Mouse (Mus musculus) CH12F3 (cell line): ENCODE measurements around the gene Gripap1.
"Not testable (repeated sequence)": the region's sequence is repeated elsewhere in the genome, so short reads cannot be mapped to it uniquely, and the experiment has no call there.

ENCODE experiments used
- in situ Hi-C: fragments of 300-500 bp; cut with MboI; formaldehyde crosslinking; loops from 2 replicates; pipeline ENCODE4 v1.14.3; 2020; ENCODE audit warnings: low sequenced_read_pairs

Gene Gripap1

DNA sequence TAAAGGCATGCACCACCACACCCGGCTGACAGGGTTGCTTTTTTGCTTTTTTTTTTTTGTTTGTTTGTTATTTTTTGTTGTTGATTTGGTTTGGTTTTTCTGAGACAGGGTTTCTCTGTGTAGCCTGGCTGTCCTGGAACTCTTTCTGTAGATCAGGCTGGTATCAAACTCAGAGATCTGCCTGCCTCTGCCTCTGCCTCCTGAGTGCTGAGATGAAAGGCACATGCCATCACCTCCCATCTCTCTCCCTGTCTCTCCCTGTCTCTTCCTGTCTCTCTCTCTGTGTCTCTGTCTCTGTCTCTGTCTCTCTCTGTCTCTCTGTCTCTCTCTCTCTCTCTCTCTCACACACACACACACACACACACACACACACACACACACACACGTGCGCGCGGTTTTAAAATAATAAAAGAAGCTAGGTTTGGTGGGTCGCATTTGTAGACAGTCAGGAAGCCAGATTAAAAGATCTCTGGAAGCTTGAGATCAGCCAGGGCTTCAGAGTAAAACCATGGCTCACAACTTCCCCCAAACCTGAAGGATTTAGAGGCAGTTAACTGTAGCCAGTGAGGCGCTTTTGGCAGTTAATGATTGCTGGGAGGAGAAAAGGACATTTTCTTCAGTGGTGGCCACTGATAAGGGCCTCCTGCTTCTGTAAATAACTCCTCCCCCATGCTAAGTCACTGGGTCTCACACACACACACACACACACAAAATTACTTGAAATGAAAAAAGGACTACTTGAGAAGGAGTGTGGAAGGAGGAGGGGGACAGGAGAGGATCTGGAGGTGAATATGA is 10.9 kb upstream of the Gripap1 start:
- in situ Hi-C loops: no loop called here

DNA sequence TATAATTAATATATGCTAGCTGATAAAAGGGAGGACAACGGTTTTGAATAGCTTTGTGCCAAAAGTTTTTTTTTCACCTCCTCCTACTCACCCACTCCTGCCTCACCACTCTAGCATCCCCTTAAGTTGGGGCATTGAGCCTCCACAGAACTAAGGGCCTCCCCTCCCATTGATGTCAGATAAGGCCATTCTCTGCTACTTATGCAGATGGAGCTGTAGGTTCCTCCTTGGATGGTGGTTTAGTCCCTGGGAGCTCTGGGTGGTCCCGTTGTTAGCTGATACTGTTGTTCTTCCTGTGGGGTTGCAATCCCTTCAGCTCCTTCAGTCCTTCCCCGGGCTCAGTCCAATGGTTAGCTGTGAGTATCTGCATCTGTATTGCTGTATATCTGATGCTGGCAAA is 10.3 kb upstream of the Gripap1 start:
- in situ Hi-C loops: no loop called here

DNA sequence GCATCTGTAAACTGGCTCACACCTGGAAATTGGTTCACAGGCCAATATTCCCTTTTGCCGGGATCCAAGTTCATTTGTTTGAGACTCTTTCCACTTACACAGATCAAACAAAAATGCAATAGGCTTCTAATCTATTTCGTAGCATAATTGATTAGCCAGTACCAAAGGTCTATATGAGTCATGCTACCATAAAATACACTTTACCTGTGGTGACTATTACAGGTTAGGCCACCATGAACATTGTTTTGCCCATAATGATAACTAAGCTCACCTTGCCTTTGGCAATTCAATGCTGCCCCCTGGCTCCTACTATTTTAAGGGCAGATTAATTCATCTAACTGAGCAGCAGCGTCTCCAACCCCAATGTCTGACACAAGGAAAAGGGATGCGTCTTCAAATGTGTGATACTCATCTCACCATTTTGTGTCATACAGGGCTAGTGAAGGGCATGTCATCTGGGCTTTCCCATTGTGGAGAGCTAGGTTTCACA is 6.9 kb upstream of the Gripap1 start:
- in situ Hi-C loops: no loop called here

DNA sequence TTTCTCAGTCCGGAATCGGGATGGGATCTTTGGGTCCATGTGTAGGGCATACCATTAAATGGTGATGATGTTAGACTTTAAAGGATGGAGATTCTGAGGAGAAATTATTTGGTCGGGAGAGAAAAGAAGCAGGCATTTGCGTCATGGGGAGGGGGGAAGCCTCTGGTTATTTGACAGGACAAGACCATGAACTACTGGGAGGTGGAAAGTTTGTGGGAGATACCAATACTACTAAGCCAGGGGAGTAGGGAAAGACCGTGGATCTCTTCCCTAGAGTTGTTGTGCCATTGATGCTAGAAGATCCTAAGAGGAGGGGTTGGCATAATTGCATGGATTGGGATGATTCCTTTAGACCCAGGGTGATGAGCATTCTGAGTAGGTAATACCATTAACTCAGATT is 744 bp downstream of the Gripap1 start:
- in situ Hi-C loops: no loop called here

DNA sequence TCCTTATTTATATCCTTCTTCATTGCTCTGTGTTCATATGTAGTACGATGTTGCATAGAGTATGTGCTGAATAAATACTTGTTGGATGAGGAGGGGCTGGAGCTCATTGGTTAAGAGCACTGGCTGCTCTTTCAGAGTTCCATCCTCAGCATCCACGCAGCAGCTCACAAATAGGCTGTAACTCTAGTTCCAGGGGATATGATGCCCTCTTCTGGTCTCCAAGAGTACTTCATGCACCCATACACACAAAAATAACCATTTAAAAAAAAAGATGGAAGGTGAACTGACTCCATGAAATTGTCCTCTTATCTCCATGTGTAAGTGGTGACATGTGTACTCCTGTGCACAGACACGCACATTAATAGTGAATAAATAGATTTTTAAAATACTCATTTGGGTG is 3.8 kb downstream of the Gripap1 start:
- in situ Hi-C loops: no loop called here

DNA sequence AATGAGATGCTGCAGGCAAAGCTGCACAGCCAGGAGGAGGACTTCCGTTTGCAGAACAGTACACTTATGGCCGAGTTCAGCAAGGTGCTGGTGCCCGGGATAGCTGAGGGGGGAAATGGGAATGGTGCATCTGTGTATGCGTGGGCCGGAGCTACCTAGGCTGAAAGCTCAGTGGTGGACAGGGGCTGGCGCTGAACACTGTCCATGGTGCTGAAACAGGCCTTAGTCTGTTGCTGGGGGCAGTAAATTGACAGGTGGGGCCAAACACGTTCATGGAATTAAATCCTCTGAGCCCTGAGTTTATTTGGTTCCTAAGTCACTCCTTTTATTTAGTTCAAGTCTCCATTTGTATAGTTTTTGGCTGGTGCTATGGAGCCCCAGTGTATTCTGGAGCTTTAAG is 5.5 kb downstream of the Gripap1 start:
- in situ Hi-C loops: no loop called here

DNA sequence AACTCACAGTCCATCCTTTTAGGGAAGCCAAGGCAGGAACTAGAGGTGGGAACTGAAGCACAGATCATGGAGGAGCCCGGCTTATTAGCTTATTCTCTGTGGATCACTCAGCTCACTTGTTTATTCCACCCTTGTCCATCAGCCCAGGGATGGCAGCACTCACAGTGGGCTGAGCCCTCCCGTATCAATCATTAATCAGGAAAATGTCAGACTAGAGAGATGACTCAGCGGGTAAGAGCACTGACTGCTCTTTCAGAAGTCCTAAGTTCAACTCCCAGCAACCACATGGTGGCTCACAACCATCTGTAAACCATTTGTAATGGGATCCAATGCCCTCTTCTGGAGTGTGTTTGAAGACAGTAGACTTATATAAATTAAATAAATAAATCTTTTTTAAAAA is 7.8 kb downstream of the Gripap1 start:
- in situ Hi-C loops: no loop called here

DNA sequence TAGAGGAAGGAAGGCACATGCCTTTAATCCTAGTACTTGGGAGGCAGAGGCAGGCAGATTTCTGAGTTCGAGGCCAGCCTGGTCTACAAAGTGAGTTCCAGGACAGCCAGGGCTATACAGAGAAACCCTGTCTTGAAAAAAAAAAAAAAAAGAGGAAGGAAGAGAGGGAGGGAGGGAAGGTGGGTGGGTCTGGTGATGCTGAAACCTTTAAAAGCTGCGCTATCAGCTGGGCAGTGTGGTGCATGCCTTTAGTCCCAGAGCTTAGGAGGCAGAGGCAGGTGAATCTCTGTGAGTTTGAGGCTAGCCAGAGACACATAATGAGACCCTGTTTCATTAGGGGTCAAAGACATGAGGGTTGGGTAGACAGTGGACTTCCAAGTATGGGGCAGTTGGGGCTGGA is 12.6 kb downstream of the Gripap1 start:
- in situ Hi-C loops: not testable (repeated sequence)

DNA sequence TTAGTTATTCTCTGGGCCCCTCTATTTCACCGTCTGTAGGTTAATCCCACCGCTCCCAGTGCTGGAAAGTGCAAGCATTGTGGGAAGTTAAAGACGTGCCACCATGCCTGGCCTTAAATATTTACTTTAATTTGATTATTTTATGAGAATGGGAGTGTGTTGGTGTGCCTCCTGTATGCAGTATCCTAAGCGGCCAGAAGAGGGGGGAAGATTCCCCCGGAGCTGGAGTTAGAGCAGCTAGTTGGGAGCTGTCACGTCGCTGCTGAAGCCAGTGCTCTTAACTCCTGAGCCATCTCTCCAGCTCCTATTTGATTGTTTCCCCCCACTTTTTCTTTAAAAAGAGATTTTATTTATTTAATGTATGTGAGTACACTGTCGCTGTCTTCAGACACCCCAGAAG is 25.5 kb downstream of the Gripap1 start:
- in situ Hi-C loops: not testable (repeated sequence)

DNA sequence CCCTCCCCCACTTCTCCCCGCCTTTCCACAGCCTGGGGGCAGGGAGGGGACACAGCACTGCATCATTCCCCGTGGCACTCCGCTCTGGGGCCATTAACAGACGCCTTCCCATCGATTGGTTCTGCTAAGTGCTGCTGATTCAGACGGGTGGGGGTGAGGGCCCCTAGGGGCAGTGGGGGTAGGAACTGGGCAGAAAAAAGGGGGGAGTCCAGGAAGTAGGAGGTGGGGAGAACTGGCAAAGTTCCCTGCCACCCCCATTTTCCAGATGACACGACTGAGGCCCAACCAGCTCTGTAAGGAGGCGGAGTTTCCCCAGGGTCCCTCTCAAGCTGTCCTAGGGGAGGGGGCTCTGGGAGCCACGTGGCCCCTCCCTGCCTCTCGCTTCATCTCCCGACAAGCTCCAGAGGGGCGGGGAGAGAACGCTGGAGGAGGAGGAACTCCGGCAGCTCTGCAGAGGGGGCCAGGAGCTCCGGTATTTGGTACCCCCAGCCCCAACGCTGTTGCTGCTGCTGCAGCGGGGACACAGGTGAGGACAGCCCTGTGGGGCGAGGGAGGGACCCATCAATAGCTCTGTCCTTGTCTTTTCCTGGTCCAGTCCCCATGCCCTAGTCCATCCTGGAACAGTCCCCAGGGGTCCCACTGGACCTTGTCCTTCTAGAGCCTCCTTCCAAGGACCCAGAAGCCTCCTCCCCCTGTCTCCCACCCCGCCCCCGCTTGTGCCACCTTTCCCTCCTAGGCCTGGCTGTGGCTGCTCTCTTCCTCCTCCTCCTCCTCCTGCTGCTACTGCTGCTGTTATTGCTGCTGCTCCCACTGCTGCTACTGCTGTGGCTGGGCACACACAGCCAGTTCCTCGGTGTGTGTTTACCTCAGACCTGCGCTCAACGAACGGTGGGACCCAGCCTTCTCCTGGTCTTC is 32.6 kb downstream of the Gripap1 start, which contains the start of gene Kcnd1:
Gene Kcnd1, plus strand, starts transcription at position 425 of the 915 bp plus-strand sequence.
- in situ Hi-C loops: no loop called here

DNA sequence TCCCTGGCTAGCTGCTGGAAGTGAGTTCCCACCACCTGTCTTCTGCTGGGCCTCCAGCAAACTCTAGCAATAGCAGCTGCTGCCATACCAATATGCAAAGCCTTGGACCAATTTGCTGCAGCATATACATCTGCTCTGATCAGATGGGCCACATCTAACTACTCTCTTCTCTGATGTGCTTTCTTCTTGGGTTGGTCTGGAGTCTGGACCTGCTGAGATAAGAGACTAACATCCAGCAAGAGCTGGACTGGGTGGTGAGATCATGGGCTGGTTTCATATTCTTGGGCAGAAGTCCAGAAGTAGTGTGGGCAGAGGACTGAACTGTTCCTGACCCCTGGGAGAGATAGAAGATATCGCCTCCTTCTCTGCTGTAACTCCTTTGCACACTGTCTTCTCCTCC is 47.6 kb downstream of the Gripap1 start:
- in situ Hi-C loops: no loop called here

DNA sequence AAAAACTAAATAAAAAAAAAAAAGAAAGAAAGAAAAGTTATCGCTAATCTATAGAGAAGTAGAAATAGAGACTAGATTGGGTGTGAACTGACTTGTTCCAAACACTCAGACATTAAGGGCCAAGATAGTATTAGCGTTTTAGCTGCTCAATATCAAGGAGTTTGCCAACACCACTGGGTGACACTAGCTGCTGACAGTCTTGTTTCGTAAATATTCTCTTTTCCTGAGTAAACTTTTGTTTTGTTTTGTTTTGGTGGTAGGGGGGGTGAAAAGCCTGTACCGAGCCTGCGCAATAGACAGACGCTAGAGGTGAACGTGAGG is 51.2 kb downstream of the Gripap1 start:
- in situ Hi-C loops: no loop called here

DNA sequence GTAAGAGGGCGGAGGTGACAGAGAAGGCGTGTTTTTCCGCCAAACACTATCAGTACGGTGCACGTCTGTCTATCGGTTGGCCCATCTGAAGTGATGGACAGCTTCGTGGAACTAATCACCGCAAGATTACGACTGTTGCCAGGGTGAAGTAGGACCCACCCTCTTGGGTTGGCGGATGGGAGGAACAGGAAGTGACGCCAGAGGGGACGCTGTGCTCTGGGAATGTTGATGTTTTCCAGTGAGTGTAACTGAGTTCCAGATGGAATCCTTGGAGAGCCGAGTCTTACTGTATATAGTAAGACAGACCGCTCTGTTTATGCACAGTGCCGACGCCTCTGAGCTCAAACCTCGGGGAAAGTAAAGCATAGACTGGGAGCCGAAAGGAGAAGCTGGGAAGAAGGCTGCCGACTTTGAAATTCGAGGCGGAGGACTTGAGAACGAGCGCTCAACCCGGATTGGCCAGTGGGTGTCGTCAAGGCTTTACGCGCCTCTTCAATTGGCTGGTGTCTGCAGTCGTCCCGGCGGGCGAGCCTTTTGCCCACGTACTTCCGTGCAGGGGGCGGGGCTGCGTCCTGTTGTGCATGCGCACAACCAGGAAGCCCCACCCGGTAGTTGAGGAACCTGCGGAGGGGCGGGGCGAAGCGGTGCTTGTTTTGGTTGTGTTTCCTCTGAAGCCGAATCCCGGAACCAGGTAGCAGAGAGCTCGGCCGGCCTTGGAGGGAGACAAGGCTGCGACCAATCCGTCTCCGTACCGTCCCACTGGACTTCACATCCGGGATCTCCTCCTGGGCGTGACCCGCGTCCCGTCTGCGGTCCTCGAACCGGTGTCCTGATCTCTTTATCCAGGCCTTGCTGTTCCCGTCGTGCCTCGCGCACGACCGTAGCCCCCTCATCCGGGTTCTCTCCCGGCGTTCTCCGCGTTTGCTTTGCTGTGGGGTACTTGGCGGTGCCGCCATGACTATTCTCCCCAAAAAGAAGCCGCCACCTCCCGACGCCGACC is 51.9 kb downstream of the Gripap1 start, which contains the start of gene Otud5:
Gene Otud5, plus strand, starts transcription at position 202 of the 1,000 bp plus-strand sequence.
- in situ Hi-C loops: no loop called here

DNA sequence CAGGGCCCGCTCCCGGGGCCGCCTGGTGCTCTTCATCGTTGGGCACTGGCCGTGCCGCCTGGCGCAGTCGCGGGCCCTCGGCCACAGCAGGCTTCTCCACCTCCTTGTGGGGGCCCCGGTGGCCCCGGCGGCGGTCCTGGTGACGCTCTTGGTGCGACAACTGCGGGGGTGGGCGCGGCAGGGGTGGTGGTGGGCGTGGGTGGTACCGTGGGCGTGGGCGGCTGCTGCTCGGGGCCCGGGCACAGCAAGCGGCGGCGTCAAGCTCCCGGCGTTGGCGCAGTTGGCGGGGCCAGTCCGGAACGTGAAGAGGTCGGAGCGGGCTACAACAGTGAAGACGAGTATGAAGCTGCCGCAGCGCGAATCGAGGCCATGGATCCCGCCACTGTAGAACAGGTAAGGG is 52.8 kb downstream of the Gripap1 start:
- in situ Hi-C loops: no loop called here

DNA sequence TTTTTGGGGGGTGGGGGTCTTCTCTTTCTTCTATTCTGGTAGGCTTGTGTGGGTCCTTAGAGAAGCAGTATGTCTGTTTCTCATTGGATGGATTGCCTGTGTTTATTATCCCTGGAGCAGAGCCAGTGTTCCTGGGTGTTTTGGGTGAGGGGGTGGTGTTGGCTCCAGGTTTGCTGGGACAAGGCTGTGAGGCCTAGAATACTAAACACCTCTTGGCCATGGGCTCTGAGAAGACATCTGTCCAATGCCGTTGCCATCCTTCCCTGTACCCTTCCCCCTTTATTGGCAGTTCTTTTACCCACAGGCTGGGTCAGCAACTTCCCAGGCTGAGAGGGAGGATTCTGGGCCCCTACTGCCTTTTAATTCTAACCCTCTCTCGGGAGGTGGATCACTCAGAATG is 58.3 kb downstream of the Gripap1 start:
- in situ Hi-C loops: no loop called here

DNA sequence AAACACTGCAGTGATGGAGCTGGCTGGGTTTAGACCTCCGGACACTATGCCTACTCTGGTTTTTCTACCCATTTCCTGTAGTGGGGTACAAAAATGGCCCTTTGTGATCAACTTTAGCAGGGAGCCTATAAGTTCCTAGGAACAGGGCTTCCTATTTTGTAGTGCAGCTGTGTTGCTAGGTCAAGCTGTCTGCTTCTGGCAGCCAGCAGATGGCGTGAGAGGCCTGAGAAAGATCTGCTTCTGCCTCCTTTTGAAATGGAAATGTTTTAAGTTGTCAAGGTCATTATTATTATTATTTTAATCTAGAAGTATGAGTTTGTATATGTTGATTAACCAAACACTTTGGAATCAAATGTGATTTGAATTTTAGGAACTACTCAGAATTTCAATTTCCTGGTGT is 65.0 kb downstream of the Gripap1 start:
- in situ Hi-C loops: no loop called here

DNA sequence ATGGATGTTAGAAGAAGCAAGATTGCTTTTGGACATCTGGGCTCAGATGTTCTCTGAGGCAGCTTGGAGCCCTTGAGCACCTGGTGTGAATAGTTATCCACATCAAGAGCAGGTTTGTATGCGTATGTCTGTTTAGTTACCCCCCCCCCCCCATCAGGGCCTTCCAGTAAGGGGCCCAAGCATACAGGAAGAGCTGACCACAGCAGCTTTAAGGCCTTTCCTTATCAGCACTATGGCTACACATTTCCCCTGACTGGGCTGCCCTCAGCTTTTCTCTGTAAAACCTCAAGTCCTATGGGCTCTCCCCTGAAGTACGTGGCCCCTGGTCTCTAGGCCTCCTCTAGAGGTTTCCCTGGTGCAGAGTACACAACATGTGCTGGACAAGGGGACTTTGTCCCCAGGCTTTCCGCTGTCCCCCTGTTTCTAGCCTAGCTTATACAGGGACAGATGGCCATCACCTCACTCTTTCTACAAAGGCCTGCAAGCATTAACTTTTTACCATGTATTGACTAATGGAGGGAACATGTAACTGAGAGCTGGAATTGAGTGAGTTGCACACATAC is 69.7 kb downstream of the Gripap1 start:
- in situ Hi-C loops: no loop called here

DNA sequence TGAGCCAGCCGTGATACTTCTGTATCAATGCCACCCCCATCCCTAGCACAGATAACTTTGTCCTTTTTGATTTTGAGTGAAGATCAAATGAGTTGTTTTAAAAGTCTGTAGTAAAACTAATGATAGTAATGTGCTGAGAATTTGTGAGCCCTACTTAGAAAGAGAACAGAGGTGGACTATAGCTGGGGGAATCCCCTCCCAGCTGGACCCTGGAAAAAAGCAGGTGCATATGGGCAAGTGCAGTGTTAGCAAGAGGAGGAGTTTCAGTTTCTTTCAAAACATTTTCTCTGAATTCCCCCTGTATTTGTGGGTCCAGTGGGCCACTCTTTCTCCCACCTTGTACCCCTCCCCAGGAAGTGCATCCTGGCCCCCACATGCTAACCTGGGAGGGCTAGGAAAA is 73.6 kb downstream of the Gripap1 start:
- in situ Hi-C loops: no loop called here

DNA sequence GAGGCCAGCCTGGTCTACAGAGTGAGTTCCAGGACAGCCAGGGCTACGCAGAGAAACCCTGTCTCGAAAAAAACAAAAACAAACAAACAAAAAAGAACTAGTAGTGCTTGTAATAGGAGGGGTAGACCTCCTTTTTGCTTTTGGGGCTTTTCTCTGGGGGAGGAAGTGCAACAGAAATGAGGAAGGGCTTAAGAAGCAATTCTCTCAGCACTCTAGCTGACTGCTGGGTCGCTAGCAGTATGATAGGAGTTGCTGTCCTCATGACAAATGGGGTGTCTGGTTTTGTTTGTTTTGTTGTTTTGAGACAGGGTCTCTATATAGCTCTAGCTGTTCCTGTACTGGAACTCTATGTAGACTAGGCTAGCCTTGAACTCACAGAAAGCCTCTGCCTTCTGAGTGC is 75.0 kb downstream of the Gripap1 start:
- in situ Hi-C loops: no loop called here

DNA sequence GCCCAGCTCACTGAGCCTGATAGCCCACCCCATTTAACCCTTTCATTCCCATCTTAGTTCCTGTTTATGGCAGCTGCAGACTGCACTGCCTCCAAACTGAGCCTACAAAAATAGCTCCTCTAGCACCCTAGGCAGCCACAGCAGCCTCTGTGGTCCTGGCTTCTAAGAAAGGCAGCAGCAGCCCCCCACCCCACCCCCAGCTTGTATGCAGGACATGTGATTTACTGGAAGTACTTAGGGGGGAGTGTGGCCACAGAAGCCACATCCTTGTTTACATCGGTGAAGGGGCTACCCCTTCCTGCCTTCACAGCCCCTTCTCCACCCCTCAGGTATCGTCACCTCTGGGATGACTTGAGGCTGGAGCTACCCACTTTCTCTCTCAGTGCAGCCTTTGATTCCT is 75.8 kb downstream of the Gripap1 start:
- in situ Hi-C loops: no loop called here
